Mouse (Mus musculus): ENCODE data around the gene Nhp2. TPM values are rescaled to one million over a fixed set of nuclear protein-coding genes. Genes with fewer than 3 reads are reported as not detected.

Gene Nhp2
- polyA plus RNA-seq, 2 experiments = 78.3 to 136 TPM

GRCm38 (mm10) chr11:51671376-51671775, 51.8 kb downstream of the Nhp2 start:
- Histone ChIP-seq H3K4me2 (ENCODE audit: low read depth) (no peak overlapping the region), H3K9ac (replicated peaks) (no peak overlapping the region), H3K9me3 (ENCODE audit: control insufficient read depth, low read length) (no peaks in the 10 kb centered on the region), H3K4me1 (replicated peaks; ENCODE audit: control insufficient read depth in 2 of 2, insufficient read depth in 2 of 2, low read length in 1 of 2) (no peaks in the 10 kb centered on the region), H3K27ac (no peak overlapping the region), H3K36me3 (replicated peaks; ENCODE audit: control insufficient read depth, insufficient read depth, low read depth) (no peaks in the 10 kb centered on the region), H3K4me3 (ENCODE audit: insufficient read depth in 1 of 2, low read depth in 2 of 2, low read length in 2 of 2) (no peak overlapping the region), H3K27me3 (ENCODE audit: control insufficient read depth, insufficient read depth, low read length) (no peaks in the 10 kb centered on the region)
- DNase-seq (ENCODE audit: low read depth in 3 of 3, low spot score in 3 of 3) (no peak), ATAC-seq (ENCODE audit: insufficient read depth) (no peak)
- WGBS (ENCODE audit: insufficient replicate concordance) = 62% methylated on average over 2 of the region's 2 CpGs
- TF ChIP-seq EP300 (IDR thresholded peaks at IDR 0.05; ENCODE audit: low read depth) (no peak), CTCF (IDR thresholded peaks at IDR 0.05; ENCODE audit: low read depth) (no peak)

- TF ChIP-seq EP300 (IDR thresholded peaks at IDR 0.05; ENCODE audit: low read depth) (no peak), CTCF (IDR thresholded peaks at IDR 0.05; ENCODE audit: low read depth) (no peak)
- DNase-seq (ENCODE audit: low read depth in 3 of 3, low spot score in 3 of 3) (no peak), ATAC-seq (ENCODE audit: insufficient read depth) (no peak)
- 77% methylated on average over 9 of the region's 9 CpGs for WGBS (ENCODE audit: insufficient replicate concordance)
- Histone ChIP-seq H3K4me1 (replicated peaks; ENCODE audit: control insufficient read depth in 2 of 2, insufficient read depth in 2 of 2, low read length in 1 of 2) (no peaks in the 10 kb centered on the region), H3K4me3 (ENCODE audit: insufficient read depth in 1 of 2, low read depth in 2 of 2, low read length in 2 of 2) (no peak overlapping the region), H3K27me3 (ENCODE audit: control insufficient read depth, insufficient read depth, low read length) (no peaks in the 10 kb centered on the region), H3K36me3 (replicated peaks; ENCODE audit: control insufficient read depth, insufficient read depth, low read depth) (no peaks in the 10 kb centered on the region), H3K4me2 (ENCODE audit: low read depth) (no peak overlapping the region), H3K9me3 (ENCODE audit: control insufficient read depth, low read length) (no peaks in the 10 kb centered on the region), H3K9ac (replicated peaks) (no peak overlapping the region), H3K27ac (no peak overlapping the region)
Observed at GRCm38 (mm10) chr11:51673291-51673690, 53.8 kb downstream of the Nhp2 start.

Other genes starting within 250 kb of the Nhp2 start
- gene Phykpl, start 35.0 kb upstream of the Nhp2 start, polyA plus RNA-seq (2012; rRNA removed) = 7.3 and 10.1 TPM in 2 replicates
- 10.7 TPM in 2 replicates for gene Phykpl, start 35.0 kb upstream of the Nhp2 start, polyA plus RNA-seq (2014; fragmentation: Nextera tagmentation; extraction: Ambion mirVana)
- 215 and 260 TPM in 2 replicates for gene Hnrnpab, start 12.9 kb upstream of the Nhp2 start, polyA plus RNA-seq (2012; rRNA removed)
- 220 and 252 TPM in 2 replicates for gene Hnrnpab, start 12.9 kb upstream of the Nhp2 start, polyA plus RNA-seq (2014; fragmentation: Nextera tagmentation; extraction: Ambion mirVana)
- gene Rmnd5b, start 16.2 kb downstream of the Nhp2 start, polyA plus RNA-seq (2012; rRNA removed) = 15.2 and 15.6 TPM in 2 replicates
- 19.0 and 20.5 TPM in 2 replicates for gene Rmnd5b, start 16.2 kb downstream of the Nhp2 start, polyA plus RNA-seq (2014; fragmentation: Nextera tagmentation; extraction: Ambion mirVana)
- 1.2 TPM in 2 replicates for gene N4bp3, start 31.1 kb downstream of the Nhp2 start, polyA plus RNA-seq (2012; rRNA removed)
- gene N4bp3, start 31.1 kb downstream of the Nhp2 start, polyA plus RNA-seq (2014; fragmentation: Nextera tagmentation; extraction: Ambion mirVana) = 1.7 and 1.8 TPM in 2 replicates
- gene D930048N14Rik, start 31.2 kb downstream of the Nhp2 start, polyA plus RNA-seq (2012; rRNA removed) = 1.0 TPM in 2 replicates
- 0.28 TPM in 2 replicates for gene D930048N14Rik, start 31.2 kb downstream of the Nhp2 start, polyA plus RNA-seq (2014; fragmentation: Nextera tagmentation; extraction: Ambion mirVana)
- 10.9 and 15.6 TPM in 2 replicates for gene 0610009B22Rik, start 69.1 kb downstream of the Nhp2 start, polyA plus RNA-seq (2012; rRNA removed)
- 36.5 and 41.6 TPM in 2 replicates for gene 0610009B22Rik, start 69.1 kb downstream of the Nhp2 start, polyA plus RNA-seq (2014; fragmentation: Nextera tagmentation; extraction: Ambion mirVana)
- 3.7 TPM in 2 replicates for gene Sec24a, start 143.9 kb downstream of the Nhp2 start, polyA plus RNA-seq (2012; rRNA removed)
- gene Sec24a, start 143.9 kb downstream of the Nhp2 start, polyA plus RNA-seq (2014; fragmentation: Nextera tagmentation; extraction: Ambion mirVana) = 6.2 and 6.6 TPM in 2 replicates
- 26.3 and 35.2 TPM in 2 replicates for gene Sar1b, start 144.0 kb downstream of the Nhp2 start, polyA plus RNA-seq (2012; rRNA removed)
- gene Sar1b, start 144.0 kb downstream of the Nhp2 start, polyA plus RNA-seq (2014; fragmentation: Nextera tagmentation; extraction: Ambion mirVana) = 80.4 and 80.7 TPM in 2 replicates
- 0.63 and 0.77 TPM in 2 replicates for gene Jade2, start 237.9 kb downstream of the Nhp2 start, polyA plus RNA-seq (2012; rRNA removed)
- gene Jade2, start 237.9 kb downstream of the Nhp2 start, polyA plus RNA-seq (2014; fragmentation: Nextera tagmentation; extraction: Ambion mirVana) = 0.42 and 0.46 TPM in 2 replicates

Data from liver, embryonic 14.5 days (tissue).